Mouse (Mus musculus) embryonic fibroblast, embryonic 13.5 days (primary cell): ENCODE measurements at regions not wholly inside any gene's neighbourhood (a gene's known extent, or its start where the extent isn't known, plus 50 kb on each side); places are given as distances from the start of the nearest gene placed in this dataset.

ENCODE experiments used
- H3K27ac ChIP-seq: 2 replicates; pipeline ENCODE4 v1.5.1; 2012; ENCODE audit warnings: low read length, control low read depth, inconsistent platforms; ENCODE audit not compliant: insufficient read depth
- H3K4me1 ChIP-seq: 2 replicates; pipeline ENCODE4 v1.6.1; 2011; ENCODE audit warnings: low read length; ENCODE audit not compliant: control insufficient read depth, insufficient read depth
- H3K4me3 ChIP-seq: 2 replicates; pipeline ENCODE4 v1.5.1; 2011; ENCODE audit warnings: mild to moderate bottlenecking, control low read depth, low read length; ENCODE audit not compliant: insufficient read depth
- CTCF ChIP-seq: IDR thresholded peaks from 2 replicates; pipeline ENCODE4 v1.5.1; 2011; ENCODE audit warnings: mild to moderate bottlenecking, control low read depth, low read length, moderate library complexity, borderline replicate concordance; ENCODE audit not compliant: insufficient read depth
- POLR2A ChIP-seq: IDR thresholded peaks from 2 replicates; pipeline ENCODE4 v1.6.1; 2011; ENCODE audit warnings: low read depth, mild to moderate bottlenecking, control low read depth, low read length, moderate library complexity

GRCm38 (mm10) chr15:6934564-6934980 lies 59.8 kb upstream of the Osmr start:
- H3K4me3 ChIP-seq: no peak overlapping the region
- no peak for TF ChIP-seq POLR2A
- TF ChIP-seq CTCF: no peak
- H3K27ac ChIP-seq: no peak overlapping the region
- H3K4me1 ChIP-seq: no peaks in the 10 kb centered on the region

- TF ChIP-seq CTCF: no peak
- no peak for TF ChIP-seq POLR2A
- Histone ChIP-seq H3K27ac (no peak overlapping the region), H3K4me1 (no peaks in the 10 kb centered on the region), H3K4me3 (no peak overlapping the region)
These were observed 66.7 kb upstream of the Osmr start for GRCm38 (mm10) chr15:6941491-6941890.

GRCm38 (mm10) chr15:6949236-6949635 lies 74.5 kb upstream of the Osmr start:
- no peaks in the 10 kb centered on the region for H3K4me1 ChIP-seq
- no peak for TF ChIP-seq POLR2A
- no peak for TF ChIP-seq CTCF
- H3K4me3 ChIP-seq: no peak overlapping the region
- H3K27ac ChIP-seq: no peak overlapping the region

GRCm38 (mm10) chr15:6949686-6950085 lies 74.9 kb upstream of the Osmr start:
- H3K27ac ChIP-seq: no peak overlapping the region
- no peaks in the 10 kb centered on the region for H3K4me1 ChIP-seq
- no peak overlapping the region for H3K4me3 ChIP-seq
- TF ChIP-seq POLR2A: no peak

GRCm38 (mm10) chr15:6950503-6950902 lies 75.7 kb upstream of the Osmr start:
- Histone ChIP-seq H3K4me3 (no peak overlapping the region), H3K4me1 (no peaks in the 10 kb centered on the region), H3K27ac (no peak overlapping the region)
- TF ChIP-seq POLR2A: no peak
- no peak for TF ChIP-seq CTCF

- Histone ChIP-seq H3K27ac (no peak overlapping the region), H3K4me3 (no peak overlapping the region), H3K4me1 (no peaks in the 10 kb centered on the region)
- TF ChIP-seq POLR2A: no peak
- no peak for TF ChIP-seq CTCF
These were observed 78.8 kb upstream of the Osmr start for GRCm38 (mm10) chr15:6953556-6953955.

- no peak overlapping the region for H3K4me3 ChIP-seq
- TF ChIP-seq CTCF: no peak
- TF ChIP-seq POLR2A: no peak
- no peak overlapping the region for H3K27ac ChIP-seq
- no peaks in the 10 kb centered on the region for H3K4me1 ChIP-seq
These were observed 79.4 kb upstream of the Osmr start for GRCm38 (mm10) chr15:6953970-6954791.

- Histone ChIP-seq H3K4me3 (no peak overlapping the region), H3K4me1 (no peaks in the 10 kb centered on the region), H3K27ac (no peak overlapping the region)
- no peak for TF ChIP-seq CTCF
- no peak for TF ChIP-seq POLR2A
These were observed 85.1 kb upstream of the Osmr start for GRCm38 (mm10) chr15:6959911-6960310.

GRCm38 (mm10) chr15:6960753-6961746 lies 86.3 kb upstream of the Osmr start:
- H3K4me1 ChIP-seq: no peaks in the 10 kb centered on the region
- TF ChIP-seq CTCF (no peak), POLR2A (no peak)
- H3K27ac ChIP-seq: no peak overlapping the region
- no peak overlapping the region for H3K4me3 ChIP-seq

- TF ChIP-seq CTCF (no peak), POLR2A (no peak)
- H3K4me1 ChIP-seq: no peaks in the 10 kb centered on the region
- H3K27ac ChIP-seq: no peak overlapping the region
- no peak overlapping the region for H3K4me3 ChIP-seq
These were observed 89.9 kb upstream of the Osmr start for GRCm38 (mm10) chr15:6964635-6965034.
